Mouse (Mus musculus) frontal cortex, postnatal 10 days (tissue): ENCODE measurements around the gene Anxa6.
A peak's percentile ranks its signal among the peaks of the same experiment; 100 is the strongest.

Experiments
- DNase-seq, 2 experiments: peaks; one replicate each; pipeline ENCODE4 v3.0.0; 2022; ENCODE audit warnings: low spot score in 2 of 2, mixed read lengths in 1 of 2

Anxa6 gene

DNA sequence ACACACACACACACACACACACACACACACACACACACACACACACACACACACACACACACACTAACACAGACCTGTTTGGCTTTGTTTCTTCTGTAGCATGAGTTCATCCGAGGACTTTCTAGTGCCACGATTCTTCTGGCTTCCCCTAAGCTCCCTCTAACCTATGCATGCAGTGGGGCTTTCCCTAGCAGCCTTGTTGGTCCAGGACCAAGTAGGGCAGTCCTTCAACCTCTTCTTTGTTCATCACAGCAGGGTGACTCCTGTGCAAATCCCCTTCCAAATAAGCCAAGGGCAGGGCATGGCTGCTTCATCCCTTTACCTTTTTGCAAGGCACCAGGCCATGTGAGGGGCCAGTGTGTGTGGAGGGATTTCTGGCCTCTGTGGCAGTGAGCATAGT, 34.5 kb downstream of the Anxa6 start:
- DNase-seq, result no peak

GRCm38 (mm10) chr11:54998284-54998683, 35.0 kb downstream of the Anxa6 start:
- DNase-seq, result peak; percentile 50 to 65

DNA sequence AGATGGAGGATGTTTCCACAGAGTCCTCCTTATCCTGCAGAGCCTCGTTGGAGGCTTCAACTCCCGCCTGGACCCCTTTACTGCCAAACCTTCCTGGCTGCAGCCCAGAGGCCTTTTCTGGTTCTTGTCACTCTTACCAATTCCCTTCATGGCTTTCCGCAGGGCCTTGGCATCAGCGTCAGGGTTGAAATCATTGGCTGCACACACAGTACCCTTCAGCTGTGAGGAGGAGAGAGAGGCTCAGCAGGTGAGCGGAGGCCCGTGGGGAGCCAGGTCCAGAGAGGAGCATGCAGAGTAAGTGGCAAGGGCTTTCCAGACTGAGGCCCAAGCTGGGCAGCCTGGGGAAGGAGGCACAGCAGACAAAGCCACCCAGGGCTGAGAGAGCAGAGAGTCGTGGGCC, 37.1 kb downstream of the Anxa6 start:
- DNase-seq, result no peak

GRCm38 (mm10) chr11:54989920-54990319, 43.3 kb downstream of the Anxa6 start:
- DNase-seq, result no peak

- no peak for DNase-seq
These were observed 44.4 kb downstream of the Anxa6 start for GRCm38 (mm10) chr11:54988754-54989349.

GRCm38 (mm10) chr11:54987974-54988373, 45.3 kb downstream of the Anxa6 start:
- no peak for DNase-seq

GRCm38 (mm10) chr11:54985086-54985485, 48.2 kb downstream of the Anxa6 start:
- DNase-seq, result no peak

GRCm38 (mm10) chr11:54984581-54984980, 48.7 kb downstream of the Anxa6 start:
- DNase-seq, result no peak

- peak in 1 of 2 experiments; percentile 72 for DNase-seq
These were observed 49.2 kb downstream of the Anxa6 start for GRCm38 (mm10) chr11:54984085-54984484.

DNA sequence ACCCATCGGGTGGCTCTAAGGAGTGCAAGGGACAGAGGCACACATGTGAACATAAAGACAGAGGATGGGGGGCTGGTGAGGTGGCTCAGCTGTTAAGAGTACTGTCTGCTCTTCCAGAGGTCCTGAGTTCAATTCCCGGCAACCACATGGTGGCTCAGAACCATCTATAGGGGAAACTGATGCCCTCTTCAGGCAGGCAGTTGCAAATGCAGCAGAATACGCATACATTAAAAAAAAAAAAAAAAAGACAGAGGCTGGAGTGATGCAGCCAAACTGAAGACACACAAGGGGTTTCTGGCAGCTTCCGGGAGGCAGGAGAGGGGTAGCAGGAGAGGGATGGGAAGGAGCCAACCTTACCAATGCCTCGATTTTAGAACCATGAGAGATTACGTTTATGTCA, 50.7 kb downstream of the Anxa6 start:
- DNase-seq, result no peak

DNA sequence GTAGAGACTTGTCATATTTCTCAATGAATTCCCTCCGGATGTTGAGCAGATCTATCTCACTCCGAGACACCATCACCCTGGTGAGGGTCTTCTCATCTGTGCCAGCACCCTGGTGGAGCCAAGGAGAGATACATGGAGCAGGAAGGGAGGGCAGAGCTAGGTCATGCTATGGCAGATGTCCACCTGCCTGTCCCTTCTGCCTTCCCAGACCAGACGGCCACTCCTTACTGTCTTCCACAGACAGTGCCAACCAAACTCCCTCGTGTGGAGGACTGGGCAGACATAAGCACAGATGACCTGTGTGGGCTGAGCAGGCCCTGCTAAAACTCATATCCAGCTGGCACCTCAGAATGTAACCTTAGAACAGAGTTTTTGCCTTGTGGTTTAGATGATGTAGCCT, 51.6 kb downstream of the Anxa6 start:
- no peak for DNase-seq

DNA sequence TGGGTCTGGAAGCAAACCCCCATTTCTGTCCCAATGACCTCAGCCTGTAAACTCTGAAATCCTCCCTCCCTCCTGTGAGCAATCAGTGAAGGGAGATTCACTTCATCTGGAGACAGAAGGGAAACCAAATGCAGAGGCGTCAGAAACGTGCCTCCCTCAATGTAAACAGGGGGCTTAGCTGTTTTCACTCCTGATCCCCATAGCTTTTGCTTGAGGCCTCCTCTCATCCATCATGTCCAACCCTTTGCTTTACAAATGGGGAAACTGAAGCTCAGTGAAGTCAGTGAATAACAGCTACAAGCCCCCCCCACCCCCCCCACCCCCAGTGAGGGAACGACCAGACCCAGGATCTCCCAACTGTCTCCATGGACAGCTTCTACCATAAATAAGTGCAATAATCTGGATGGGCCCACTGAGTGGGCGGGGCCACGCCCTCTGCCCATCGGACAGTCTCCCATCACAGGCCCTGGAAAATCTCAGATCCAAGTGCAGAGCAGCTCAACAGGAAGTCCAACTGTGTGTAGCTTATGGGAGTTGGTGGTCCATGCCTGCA, 55.8 kb downstream of the Anxa6 start:
- DNase-seq, result no peak

GRCm38 (mm10) chr11:54976351-54976750, 56.9 kb downstream of the Anxa6 start:
- no peak for DNase-seq

DNA sequence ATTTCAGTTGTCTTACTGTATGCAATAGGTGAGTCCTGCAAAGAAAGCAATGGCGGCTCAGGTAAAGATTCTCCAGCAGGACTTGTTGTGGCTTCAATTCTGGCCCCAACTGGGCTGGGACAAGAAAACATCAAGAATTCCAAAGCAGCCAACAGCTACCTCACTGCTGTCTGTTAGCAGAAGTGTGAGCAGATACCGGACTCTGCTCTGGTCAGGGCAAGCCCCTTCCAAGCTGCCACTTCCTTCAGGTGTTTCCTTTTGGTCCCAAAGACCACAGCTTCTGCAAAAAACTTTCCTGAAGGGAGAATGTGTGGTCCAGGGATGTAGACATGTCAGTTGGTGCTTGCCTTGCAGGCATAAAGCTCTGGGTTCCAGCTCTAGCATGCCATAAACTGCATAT, 57.5 kb downstream of the Anxa6 start:
- DNase-seq, result no peak

DNA sequence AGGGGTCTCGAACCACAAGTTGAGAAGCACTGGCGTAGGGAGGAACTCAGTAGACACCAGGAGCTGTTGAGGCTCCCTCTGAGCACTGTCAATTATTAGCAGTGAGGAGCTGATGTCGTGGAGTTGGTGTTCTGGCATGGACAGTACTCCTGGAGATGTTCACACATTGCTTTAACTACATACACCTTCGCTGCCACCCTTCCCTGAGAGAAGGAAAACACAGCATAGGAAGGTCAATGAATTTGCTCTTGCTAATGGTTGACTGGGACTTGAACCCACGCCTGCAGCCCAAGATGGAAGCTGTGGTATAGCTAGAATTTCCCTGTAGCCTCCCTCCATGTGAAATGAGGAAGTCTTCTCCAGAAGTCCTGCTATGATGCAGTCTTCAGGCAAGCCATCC, 57.9 kb downstream of the Anxa6 start:
- no peak for DNase-seq

- DNase-seq, result no peak
These were observed 58.6 kb downstream of the Anxa6 start for GRCm38 (mm10) chr11:54974639-54975038.

DNA sequence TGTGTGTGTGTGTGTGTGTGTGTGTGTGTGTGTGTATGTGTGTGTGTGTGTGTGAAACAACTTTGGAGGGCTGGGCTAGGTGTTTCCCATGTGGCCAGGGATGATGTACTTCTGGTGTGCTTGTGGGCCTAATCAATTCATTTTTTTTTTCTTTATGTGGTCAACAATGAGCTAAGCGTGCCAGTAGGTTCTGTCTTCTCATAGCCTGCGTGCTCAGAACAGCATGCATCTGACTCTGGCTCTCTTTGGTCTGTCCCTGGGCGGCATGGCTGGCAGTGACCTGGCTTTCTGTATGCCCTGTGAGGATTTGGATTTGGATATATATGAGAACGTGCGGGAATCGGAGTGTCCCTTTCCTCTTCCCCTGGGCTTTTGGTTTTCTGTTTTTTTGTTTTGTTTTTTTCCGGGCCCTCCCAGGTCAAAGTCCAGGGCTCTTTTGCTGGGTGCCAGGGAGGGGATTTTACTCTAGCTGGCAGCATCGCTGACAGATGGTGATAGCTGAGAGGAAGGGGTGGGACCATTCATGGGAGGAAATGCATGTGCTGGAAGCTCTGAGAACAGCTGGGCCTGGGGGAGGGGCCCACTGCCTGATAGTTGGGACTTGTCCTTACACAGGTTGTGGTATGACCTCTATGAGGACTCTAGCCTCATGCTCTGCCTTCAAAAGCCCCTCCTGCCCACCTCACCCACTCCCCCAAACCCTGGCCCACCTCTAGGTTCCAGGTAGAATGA, 59.6 kb downstream of the Anxa6 start:
- peak; percentile 35 to 57 for DNase-seq

GRCm38 (mm10) chr11:54972789-54973188, 60.5 kb downstream of the Anxa6 start:
- no peak for DNase-seq

DNA sequence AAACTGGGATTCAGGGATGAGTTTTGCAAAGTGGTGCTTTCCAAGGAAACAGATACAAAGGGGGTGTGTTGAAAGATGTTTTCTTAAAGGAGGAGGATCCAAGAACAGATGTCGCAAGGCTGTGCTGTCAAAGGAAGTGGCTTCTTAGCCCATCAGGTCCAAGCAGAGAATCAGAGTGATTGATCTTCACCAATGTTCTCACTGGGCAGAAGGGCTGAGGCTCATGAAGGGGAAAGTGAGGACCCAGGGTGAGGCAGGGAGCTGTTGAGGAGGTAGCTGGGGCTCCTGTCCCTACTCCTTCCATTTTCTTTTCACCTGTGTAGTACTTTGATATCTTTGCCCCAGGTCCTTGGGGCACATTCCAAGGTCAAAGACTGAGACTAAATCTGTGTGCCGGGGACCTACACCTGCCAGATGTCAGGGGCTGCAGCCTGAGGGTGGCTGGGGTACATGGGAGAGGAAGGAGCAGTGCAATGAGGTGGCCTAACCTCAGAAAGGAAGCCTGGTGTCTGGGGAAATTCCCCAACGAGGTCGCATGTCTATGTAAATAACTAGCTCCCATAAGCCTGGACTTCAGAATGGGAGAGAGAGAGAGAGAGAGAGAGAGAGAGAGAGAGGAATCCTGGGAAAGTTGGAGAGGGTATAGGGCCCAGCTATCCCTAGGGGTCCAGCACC, 61.1 kb downstream of the Anxa6 start:
- no peak for DNase-seq

DNA sequence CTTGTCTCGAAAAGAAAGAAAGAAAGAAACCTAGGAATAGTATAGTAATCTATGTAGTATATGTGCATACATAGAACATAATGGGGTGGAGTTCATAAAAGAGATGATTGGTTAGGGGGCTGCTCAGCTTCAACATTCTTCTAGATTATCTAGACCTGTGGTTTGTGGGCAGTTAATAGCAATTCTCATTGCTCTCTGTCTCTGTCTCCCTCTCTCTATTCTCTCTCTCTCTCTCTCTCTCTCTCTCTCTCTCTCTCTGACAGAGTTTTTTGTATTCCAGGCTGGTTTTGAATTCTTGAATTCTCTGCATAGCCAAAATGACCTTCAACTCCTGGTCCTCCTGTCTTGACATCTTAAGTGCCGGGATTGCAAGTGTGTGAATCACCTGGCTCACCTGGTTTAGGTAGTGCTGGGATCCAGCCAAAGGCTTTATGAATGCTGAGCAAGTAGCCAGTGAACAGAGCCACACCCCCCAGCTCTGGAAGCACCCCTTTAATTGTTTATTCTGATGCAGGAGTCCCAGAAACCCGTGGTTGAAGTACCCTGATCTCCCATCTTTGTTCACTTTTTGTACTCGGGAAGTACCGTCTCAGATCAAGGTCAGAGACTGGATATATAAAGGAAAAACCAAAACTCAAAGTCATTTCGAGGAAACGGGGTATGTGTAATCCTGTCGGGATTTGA, 61.7 kb downstream of the Anxa6 start:
- DNase-seq, result no peak

DNA sequence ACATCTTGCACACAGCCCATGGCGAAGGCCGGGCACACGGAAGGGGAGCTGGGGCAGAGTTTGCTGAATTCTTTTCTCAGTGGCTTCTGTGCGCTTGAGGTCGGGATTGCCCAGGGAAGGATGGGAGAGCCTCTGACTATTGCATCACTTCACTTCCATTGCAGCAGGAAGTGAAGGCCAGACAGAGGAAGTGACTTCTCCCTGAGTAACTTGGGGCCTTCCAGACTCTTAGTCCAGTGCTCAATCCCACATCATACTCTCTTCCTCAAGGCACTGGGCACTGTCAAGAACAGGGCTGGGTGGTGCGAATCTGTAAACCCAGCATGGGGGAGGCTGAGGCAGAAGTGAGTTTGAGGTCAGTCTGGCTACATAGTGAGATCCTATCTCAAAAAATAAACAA, 68.0 kb downstream of the Anxa6 start:
- DNase-seq, result no peak

DNA sequence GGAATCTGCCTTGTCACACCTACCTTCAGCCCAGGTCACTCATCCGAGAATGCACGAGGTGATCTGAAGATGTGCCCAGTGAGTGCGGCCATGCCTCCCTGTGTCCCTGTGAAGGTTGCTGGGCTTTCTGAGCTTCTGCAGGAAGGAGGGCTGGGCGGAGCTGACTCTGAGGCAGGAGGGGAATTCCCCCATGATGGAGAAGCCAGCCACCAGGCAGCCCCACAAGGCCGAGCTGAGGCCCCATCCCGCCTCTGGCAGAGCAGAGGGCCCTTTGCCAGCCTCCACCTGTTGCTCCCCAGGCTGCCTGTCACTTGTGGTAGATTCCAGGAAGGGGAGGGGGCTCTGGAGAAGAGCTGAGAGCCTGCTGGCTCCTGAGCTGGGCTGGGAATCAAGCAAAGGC, 70.4 kb downstream of the Anxa6 start, which contains the start of gene Tnip1:
TSS of gene Tnip1 (minus strand) at position 108 of the 400 bp plus-strand sequence.
- no peak for DNase-seq
